Mouse (Mus musculus): ENCODE measurements around the gene Aldob.

The Aldob gene

GRCm38 (mm10) chr4:49549383-49549782, at the start of gene Aldob:
TSS of gene Aldob (minus strand) at chr4:49549546.
- DNase-seq (ENCODE audit: extremely low read depth, low read depth, low spot score): no peak

GRCm38 (mm10) chr4:49597183-49598100, 48.1 kb upstream of the Aldob start, which contains the start of gene Tmem246:
TSS of gene Tmem246 (minus strand) at chr4:49597876.
- DNase-seq (ENCODE audit: extremely low read depth, low read depth, low spot score): no peak

GRCm38 (mm10) chr4:49596846-49597182, 47.5 kb upstream of the Aldob start:
- DNase-seq (ENCODE audit: extremely low read depth, low read depth, low spot score): no peak

- no peak for DNase-seq (ENCODE audit: extremely low read depth, low read depth, low spot score)
Observed at GRCm38 (mm10) chr4:49590152-49590551, 40.8 kb upstream of the Aldob start.

- DNase-seq (ENCODE audit: extremely low read depth, low read depth, low spot score): no peak
Observed at GRCm38 (mm10) chr4:49586811-49587210, 37.5 kb upstream of the Aldob start.

- DNase-seq (ENCODE audit: extremely low read depth, low read depth, low spot score): no peak
Observed at GRCm38 (mm10) chr4:49585524-49586101, 36.3 kb upstream of the Aldob start.

GRCm38 (mm10) chr4:49583965-49584831, 34.9 kb upstream of the Aldob start:
- DNase-seq (ENCODE audit: extremely low read depth, low read depth, low spot score): no peak

- DNase-seq (ENCODE audit: extremely low read depth, low read depth, low spot score): no peak
Observed at GRCm38 (mm10) chr4:49581256-49581655, 31.9 kb upstream of the Aldob start.

- DNase-seq (ENCODE audit: extremely low read depth, low read depth, low spot score): no peak
Observed at GRCm38 (mm10) chr4:49572194-49572593, 22.8 kb upstream of the Aldob start.

- no peak for DNase-seq (ENCODE audit: extremely low read depth, low read depth, low spot score)
Observed at GRCm38 (mm10) chr4:49567613-49568012, 18.3 kb upstream of the Aldob start.

GRCm38 (mm10) chr4:49559915-49560772, 10.8 kb upstream of the Aldob start:
- DNase-seq (ENCODE audit: extremely low read depth, low read depth, low spot score): peak; percentile 11

GRCm38 (mm10) chr4:49558181-49558580, 8.8 kb upstream of the Aldob start:
- DNase-seq (ENCODE audit: extremely low read depth, low read depth, low spot score): no peak

- no peak for DNase-seq (ENCODE audit: extremely low read depth, low read depth, low spot score)
Observed at GRCm38 (mm10) chr4:49557375-49557774, 8.0 kb upstream of the Aldob start.

- no peak for DNase-seq (ENCODE audit: extremely low read depth, low read depth, low spot score)
Observed at GRCm38 (mm10) chr4:49553380-49553779, 4.0 kb upstream of the Aldob start.

GRCm38 (mm10) chr4:49547544-49548219, 1.7 kb downstream of the Aldob start:
- no peak for DNase-seq (ENCODE audit: extremely low read depth, low read depth, low spot score)

- DNase-seq (ENCODE audit: extremely low read depth, low read depth, low spot score): no peak
Observed at GRCm38 (mm10) chr4:49546873-49547543, 2.3 kb downstream of the Aldob start.

- DNase-seq (ENCODE audit: extremely low read depth, low read depth, low spot score): no peak
Observed at GRCm38 (mm10) chr4:49546026-49546425, 3.3 kb downstream of the Aldob start.

- DNase-seq (ENCODE audit: extremely low read depth, low read depth, low spot score): no peak
Observed at GRCm38 (mm10) chr4:49540966-49541365, 8.4 kb downstream of the Aldob start.

GRCm38 (mm10) chr4:49539665-49540064, 9.7 kb downstream of the Aldob start:
- no peak for DNase-seq (ENCODE audit: extremely low read depth, low read depth, low spot score)
